Mouse (Mus musculus) brain, adult 2 months (tissue): ENCODE measurements around the gene Ass1.
"Not testable (repeated sequence)": the region's sequence is repeated elsewhere in the genome, so short reads cannot be mapped to it uniquely, and the experiment has no call there.

ENCODE experiments used
- DNase-seq: peaks from one replicate; pipeline ENCODE4 v3.0.0; 2011; ENCODE audit warnings: low read depth, low spot score

Ass1 gene

GRCm38 (mm10) chr2:31525778-31526177 lies 55.8 kb downstream of the Ass1 start:
- DNase-seq, result no peak

- no peak for DNase-seq
Measured at GRCm38 (mm10) chr2:31530201-31530600, 60.2 kb downstream of the Ass1 start.

- DNase-seq, result peak; percentile 14
Measured at GRCm38 (mm10) chr2:31537054-31537453, 67.0 kb downstream of the Ass1 start.

- no peak for DNase-seq
Measured at GRCm38 (mm10) chr2:31538745-31539144, 68.7 kb downstream of the Ass1 start.

- no peak for DNase-seq
Measured at GRCm38 (mm10) chr2:31541581-31541980, 71.6 kb downstream of the Ass1 start.

- no peak for DNase-seq
Measured at GRCm38 (mm10) chr2:31547726-31548125, 77.7 kb downstream of the Ass1 start.

GRCm38 (mm10) chr2:31550503-31550902 lies 80.5 kb downstream of the Ass1 start:
- peak; percentile 5 for DNase-seq

GRCm38 (mm10) chr2:31551351-31551750 lies 81.3 kb downstream of the Ass1 start:
- not testable (repeated sequence) for DNase-seq

GRCm38 (mm10) chr2:31551971-31552370 lies 82.0 kb downstream of the Ass1 start:
- DNase-seq, result peak; percentile 23

- no peak for DNase-seq
Measured at GRCm38 (mm10) chr2:31554619-31555018, 84.6 kb downstream of the Ass1 start.
